Mouse (Mus musculus): Measurements from ENCODE around the gene Pigc.

Pigc gene

GRCm38 (mm10) chr1:162011523-162012245 is 42.7 kb downstream of the Pigc start:
- DNase-seq (ENCODE audit: low read depth, low spot score): no peak
- no peaks in the 10 kb centered on the region for H3K36me3 ChIP-seq (ENCODE audit: control insufficient read depth, insufficient read depth, low read length, poor library complexity, severe bottlenecking)
- no peaks in the 10 kb centered on the region for H3K27me3 ChIP-seq (ENCODE audit: control insufficient read depth, insufficient read depth, low read length, poor library complexity, severe bottlenecking)

- H3K27me3 ChIP-seq (ENCODE audit: control insufficient read depth, insufficient read depth, low read length, poor library complexity, severe bottlenecking): no peaks in the 10 kb centered on the region; the same call in 1 of the 2 replicates
- DNase-seq (ENCODE audit: low read depth, low spot score): no peak
- no peaks in the 10 kb centered on the region for H3K36me3 ChIP-seq (ENCODE audit: control insufficient read depth, insufficient read depth, low read length, poor library complexity, severe bottlenecking)
Observed at GRCm38 (mm10) chr1:162013561-162013960, 44.6 kb downstream of the Pigc start.

GRCm38 (mm10) chr1:162015247-162015862 is 46.4 kb downstream of the Pigc start:
- H3K27me3 ChIP-seq (ENCODE audit: control insufficient read depth, insufficient read depth, low read length, poor library complexity, severe bottlenecking): no peaks in the 10 kb centered on the region; the same call in 1 of the 2 replicates
- DNase-seq (ENCODE audit: low read depth, low spot score): no peak
- H3K36me3 ChIP-seq (ENCODE audit: control insufficient read depth, insufficient read depth, low read length, poor library complexity, severe bottlenecking): no peaks in the 10 kb centered on the region

GRCm38 (mm10) chr1:162016982-162017381 is 48.0 kb downstream of the Pigc start:
- Histone ChIP-seq H3K27me3 (ENCODE audit: control insufficient read depth, insufficient read depth, low read length, poor library complexity, severe bottlenecking) (no peaks in the 10 kb centered on the region; the same call in 1 of the 2 replicates), H3K36me3 (ENCODE audit: control insufficient read depth, insufficient read depth, low read length, poor library complexity, severe bottlenecking) (no peaks in the 10 kb centered on the region)
- no peak for DNase-seq (ENCODE audit: low read depth, low spot score)

- DNase-seq (ENCODE audit: low read depth, low spot score): no peak
- no peaks in the 10 kb centered on the region for H3K36me3 ChIP-seq (ENCODE audit: control insufficient read depth, insufficient read depth, low read length, poor library complexity, severe bottlenecking)
- H3K27me3 ChIP-seq (ENCODE audit: control insufficient read depth, insufficient read depth, low read length, poor library complexity, severe bottlenecking): no peaks in the 10 kb centered on the region; the same call in 1 of the 2 replicates
Observed at GRCm38 (mm10) chr1:162017975-162018600, 49.1 kb downstream of the Pigc start.

GRCm38 (mm10) chr1:162018601-162018977 is 49.6 kb downstream of the Pigc start:
- no peaks in the 10 kb centered on the region; the same call in 1 of the 2 replicates for H3K27me3 ChIP-seq (ENCODE audit: control insufficient read depth, insufficient read depth, low read length, poor library complexity, severe bottlenecking)
- H3K36me3 ChIP-seq (ENCODE audit: control insufficient read depth, insufficient read depth, low read length, poor library complexity, severe bottlenecking): no peaks in the 10 kb centered on the region
- DNase-seq (ENCODE audit: low read depth, low spot score): no peak

GRCm38 (mm10) chr1:162020303-162020731 is 51.3 kb downstream of the Pigc start:
- no peak for DNase-seq (ENCODE audit: low read depth, low spot score)
- Histone ChIP-seq H3K27me3 (ENCODE audit: control insufficient read depth, insufficient read depth, low read length, poor library complexity, severe bottlenecking) (no peaks in the 10 kb centered on the region; the same call in 1 of the 2 replicates), H3K36me3 (ENCODE audit: control insufficient read depth, insufficient read depth, low read length, poor library complexity, severe bottlenecking) (no peaks in the 10 kb centered on the region)

GRCm38 (mm10) chr1:162020766-162021165 is 51.8 kb downstream of the Pigc start:
- no peak for DNase-seq (ENCODE audit: low read depth, low spot score)
- no peaks in the 10 kb centered on the region for H3K36me3 ChIP-seq (ENCODE audit: control insufficient read depth, insufficient read depth, low read length, poor library complexity, severe bottlenecking)

More at GRCm38 (mm10) chr1:162020766-162021165, 51.8 kb downstream of the Pigc start:
- no peaks in the 10 kb centered on the region; the same call in 1 of the 2 replicates for H3K27me3 ChIP-seq (ENCODE audit: control insufficient read depth, insufficient read depth, low read length, poor library complexity, severe bottlenecking)

All from splenic B cell, adult 2 months (primary cell).